In genomic region chr3:117001686-117002485, GRCm38 (mm10) we compare ENCODE assay signal across 16 mouse cellular contexts. TPM values are rescaled to one million over a fixed set of nuclear protein-coding genes. Genes with fewer than 3 reads are reported as not detected.
DNase-seq lines count a peak whose midpoint lies in the region; ATAC-seq and TF ChIP-seq lines count a peak whose summit lies in the region.
"Had no signal": no experiment of that assay in that cellular context is flagged by ENCODE, and none has a peak within 500 bp of the region (broad histone marks: within the 10 kb centered on the region; RNA-seq: fewer than 3 reads in every experiment).

No protein-coding gene starts in this region.

- no peak overlapping the region for H3K9ac ChIP-seq in neural tube, embryonic 11.5 days (ENCODE audit: low read length)
- no peak overlapping the region for H3K9ac ChIP-seq in forebrain, postnatal 0 days
- H3K9ac ChIP-seq in limb, embryonic 14.5 days (ENCODE audit: low read depth, low read length, severe bottlenecking) = no peak overlapping the region
- H3K9ac ChIP-seq in neural tube, embryonic 14.5 days (replicated peaks; ENCODE audit: low read depth, low read length) = no peak overlapping the region
- H3K9ac ChIP-seq: embryonic facial prominence, embryonic 13.5 days; kidney, embryonic 15.5 days had no signal

- H3K36me3 ChIP-seq in neural tube, embryonic 11.5 days (ENCODE audit: control insufficient read depth, insufficient read depth, low read length) = no peaks in the 10 kb centered on the region
- H3K36me3 ChIP-seq in forebrain, postnatal 0 days (ENCODE audit: insufficient read depth) = no peaks in the 10 kb centered on the region
- H3K36me3 ChIP-seq in limb, embryonic 14.5 days (ENCODE audit: control insufficient read depth, insufficient read depth, low read length) = no peaks in the 10 kb centered on the region
- no peaks in the 10 kb centered on the region for H3K36me3 ChIP-seq in neural tube, embryonic 14.5 days (ENCODE audit: control insufficient read depth, insufficient read depth, low read length)
- H3K36me3 ChIP-seq: embryonic facial prominence, embryonic 13.5 days; kidney, embryonic 15.5 days had no signal

- H3K27ac ChIP-seq in neural tube, embryonic 11.5 days (ENCODE audit: low read depth, low read length) = no peak overlapping the region
- H3K27ac ChIP-seq in forebrain, postnatal 0 days (ENCODE audit: low read depth, low read length) = no peak overlapping the region
- H3K27ac ChIP-seq in limb, embryonic 14.5 days (replicated peaks; ENCODE audit: low read depth, low read length) = no peak overlapping the region
- no peak overlapping the region for H3K27ac ChIP-seq in neural tube, embryonic 14.5 days (ENCODE audit: low read depth, low read length)
- H3K27ac ChIP-seq: embryonic facial prominence, embryonic 13.5 days; kidney, embryonic 15.5 days had no signal

- 27% methylated on average over 9 of the region's 9 CpGs for WGBS in neural tube, embryonic 11.5 days
- 22% methylated on average over 9 of the region's 9 CpGs for WGBS in forebrain, postnatal 0 days
- 32% methylated on average over 9 of the region's 9 CpGs for whole genome bisulfite sequencing in limb, embryonic 14.5 days
- 12% methylated on average over 9 of the region's 9 CpGs for WGBS in neural tube, embryonic 14.5 days

- ATAC-seq in neural tube, embryonic 11.5 days (ENCODE audit: insufficient read depth, low FRiP score, low TSS enrichment) = peak; percentile 73
- ATAC-seq in forebrain, postnatal 0 days = peak; percentile 50
- peak; percentile 62 for ATAC-seq in limb, embryonic 14.5 days (ENCODE audit: low FRiP score, low read depth)
- ATAC-seq in neural tube, embryonic 14.5 days (ENCODE audit: low read depth) = peak; percentile 74; the same call in 1 of the 2 replicates
- ATAC-seq: activated CD4-positive, CD25-positive, alpha-beta regulatory T cell, adult 4 months had no signal

- no peak overlapping the region for H3K4me2 ChIP-seq in neural tube, embryonic 11.5 days (ENCODE audit: low read depth)
- H3K4me2 ChIP-seq in forebrain, postnatal 0 days (ENCODE audit: low read depth) = no peak overlapping the region
- no peak overlapping the region for H3K4me2 ChIP-seq in limb, embryonic 14.5 days (replicated peaks; ENCODE audit: low read depth, low read length, severe bottlenecking)
- H3K4me2 ChIP-seq in neural tube, embryonic 14.5 days (ENCODE audit: low read depth, low read length) = no peak overlapping the region
- H3K4me2 ChIP-seq: embryonic facial prominence, embryonic 13.5 days; kidney, embryonic 15.5 days had no signal

- no peak for TF ChIP-seq POLR2A in limb, embryonic 14.5 days (IDR thresholded peaks at IDR 0.05; ENCODE audit: borderline replicate concordance, extremely low read depth, insufficient read depth, insufficient read length)

- H3K27me3 ChIP-seq in neural tube, embryonic 11.5 days (ENCODE audit: control insufficient read depth, insufficient read depth, low read length) = no peaks in the 10 kb centered on the region
- no peaks in the 10 kb centered on the region for H3K27me3 ChIP-seq in forebrain, postnatal 0 days (ENCODE audit: insufficient read depth, low read length)
- no peaks in the 10 kb centered on the region for H3K27me3 ChIP-seq in limb, embryonic 14.5 days (ENCODE audit: control insufficient read depth, insufficient read depth, low read length)
- no peaks in the 10 kb centered on the region for H3K27me3 ChIP-seq in neural tube, embryonic 14.5 days (ENCODE audit: control insufficient read depth, insufficient read depth, low read length)
- H3K27me3 ChIP-seq: kidney, embryonic 15.5 days had no signal

- H3K4me3 ChIP-seq in neural tube, embryonic 11.5 days (ENCODE audit: low read depth, low read length) = no peak overlapping the region
- no peak overlapping the region for H3K4me3 ChIP-seq in forebrain, postnatal 0 days (ENCODE audit: low read depth, low read length)
- no peak overlapping the region for H3K4me3 ChIP-seq in limb, embryonic 14.5 days (replicated peaks; ENCODE audit: low read length)
- no peak overlapping the region for H3K4me3 ChIP-seq in neural tube, embryonic 14.5 days (ENCODE audit: low read depth, low read length)
- H3K4me3 ChIP-seq: embryonic facial prominence, embryonic 13.5 days; kidney, embryonic 15.5 days had no signal

- TF ChIP-seq CTCF in forebrain, postnatal 0 days (IDR thresholded peaks at IDR 0.05; ENCODE audit: low read depth) = no peak

- peak; percentile 21 for DNase-seq in neural tube, embryonic 11.5 days (ENCODE audit: low spot score)
- no peak for DNase-seq in neural tube, embryonic 10.5 days (ENCODE audit: extremely low spot score, low spot score)
- no peak for DNase-seq in forebrain, postnatal 0 days
- peak; percentile 16 for DNase-seq in limb, embryonic 14.5 days (ENCODE audit: low spot score)
- DNase-seq in thymus, postnatal 4 days = no peak
- no peak for DNase-seq in cerebellum, adult 18-20 months
- no peak for DNase-seq in spleen, postnatal 36 days (ENCODE audit: low spot score in 2 of 2)

- 0 out of 2 replicates have a peak, but pooled peaks cover 2% of the 10 kb centered on the region for H3K4me1 ChIP-seq in neural tube, embryonic 11.5 days (ENCODE audit: control insufficient read depth, insufficient read depth, low read length)
- no peaks in the 10 kb centered on the region for H3K4me1 ChIP-seq in forebrain, postnatal 0 days (ENCODE audit: insufficient read depth)
- H3K4me1 ChIP-seq in limb, embryonic 14.5 days (ENCODE audit: control insufficient read depth, insufficient read depth, low read length) = peaks cover 3% of the 10 kb centered on the region; the same call in 1 of the 2 replicates
- H3K4me1 ChIP-seq in neural tube, embryonic 14.5 days (ENCODE audit: control insufficient read depth, insufficient read depth, low read length) = no peaks in the 10 kb centered on the region
- H3K4me1 ChIP-seq: embryonic facial prominence, embryonic 13.5 days; kidney, embryonic 15.5 days had no signal

- H3K9me3 ChIP-seq in neural tube, embryonic 11.5 days (ENCODE audit: control insufficient read depth, low read length) = no peaks in the 10 kb centered on the region
- H3K9me3 ChIP-seq in forebrain, postnatal 0 days (ENCODE audit: low read length) = no peaks in the 10 kb centered on the region
- no peaks in the 10 kb centered on the region for H3K9me3 ChIP-seq in limb, embryonic 14.5 days (ENCODE audit: control insufficient read depth, low read length)
- H3K9me3 ChIP-seq in neural tube, embryonic 14.5 days (ENCODE audit: control insufficient read depth, low read length) = no peaks in the 10 kb centered on the region
- H3K9me3 ChIP-seq: embryonic facial prominence, embryonic 13.5 days; kidney, embryonic 15.5 days had no signal

RNA-seq across cellular contexts. Expression of gene Palmd, which starts 33.1 kb away (rescaled TPM):
- polyA plus RNA-seq in neural tube, embryonic 11.5 days (2014; fragmentation: Nextera tagmentation; extraction: Ambion mirVana) = 8.3 and 9.6 TPM in 2 replicates
- 6.3 and 6.9 TPM in 2 replicates for total RNA-seq in forebrain, postnatal 0 days (2014; rRNA removed)
- polyA plus RNA-seq in forebrain, postnatal 0 days (2015; fragmentation: Nextera tagmentation; extraction: Ambion mirVana) = 8.8 and 11.7 TPM in 2 replicates
- 9.3 and 12.4 TPM in 2 replicates for polyA plus RNA-seq in limb, embryonic 14.5 days (2012; rRNA removed)
- polyA plus RNA-seq in limb, embryonic 14.5 days (2014; fragmentation: Nextera tagmentation; extraction: Ambion mirVana) = 16.5 and 19.0 TPM in 2 replicates
- polyA plus RNA-seq in neural tube, embryonic 14.5 days (2014; fragmentation: Nextera tagmentation; extraction: Ambion mirVana) = 6.0 and 8.8 TPM in 2 replicates
- total RNA-seq: hematopoietic stem cell, adult 5-6 weeks had no signal
- polyA plus RNA-seq: activated CD4-positive, CD25-positive, alpha-beta regulatory T cell, adult 4 months had no signal

RNA-seq across cellular contexts. Expression of gene 4930455H04Rik, which starts 33.8 kb away (rescaled TPM):
- not detected in 2 replicates for polyA plus RNA-seq in neural tube, embryonic 11.5 days (2014; fragmentation: Nextera tagmentation; extraction: Ambion mirVana)
- not detected in 2 replicates for total RNA-seq in forebrain, postnatal 0 days (2014; rRNA removed)
- not detected in 2 replicates for polyA plus RNA-seq in forebrain, postnatal 0 days (2015; fragmentation: Nextera tagmentation; extraction: Ambion mirVana)
- not detected in 2 replicates for polyA plus RNA-seq in limb, embryonic 14.5 days (2012; rRNA removed)
- not detected in 2 replicates for polyA plus RNA-seq in limb, embryonic 14.5 days (2014; fragmentation: Nextera tagmentation; extraction: Ambion mirVana)
- not detected in 2 replicates for polyA plus RNA-seq in neural tube, embryonic 14.5 days (2014; fragmentation: Nextera tagmentation; extraction: Ambion mirVana)
- total RNA-seq: gastrocnemius, adult 18-20 months; hematopoietic stem cell, adult 5-6 weeks; layer of hippocampus, postnatal 10 days had no signal
- polyA plus RNA-seq: activated CD4-positive, CD25-positive, alpha-beta regulatory T cell, adult 4 months; embryonic facial prominence, embryonic 13.5 days; kidney, embryonic 15.5 days; liver, adult 2 months; lung, embryonic 16.5 days had no signal

Comparison
In these comparisons a context has a peak if more than half of its experiments do, and no peak if none do; other contexts are left out.
1. DNase-seq: peak in neural tube, embryonic 11.5 days (single experiment) and limb, embryonic 14.5 days (single experiment); none in neural tube, embryonic 10.5 days (single experiment), forebrain, postnatal 0 days (single experiment), thymus, postnatal 4 days (single experiment), cerebellum, adult 18-20 months (0 of 2) and spleen, postnatal 36 days (0 of 2).
2. Peak in every context shown above with its lines, with median percentiles within 50 percentile points of each other: ATAC-seq.